In genomic region chr11:71772802-71773201, GRCm38 (mm10) we compare ENCODE assay signal across 15 mouse cellular contexts. TPM values are rescaled to one million over a fixed set of nuclear protein-coding genes. Genes with fewer than 3 reads are reported as not detected.
DNase-seq lines count a peak whose midpoint lies in the region; ATAC-seq and TF ChIP-seq lines count a peak whose summit lies in the region.
"Had no signal": no experiment of that assay in that cellular context is flagged by ENCODE, and none has a peak within 500 bp of the region (broad histone marks: within the 10 kb centered on the region; RNA-seq: fewer than 3 reads in every experiment).

No protein-coding gene starts in this region.

- WGBS in forebrain, embryonic 10.5 days = 25% methylated on average over 4 of the region's 4 CpGs
- WGBS in forebrain, postnatal 0 days = 38% methylated on average over 4 of the region's 4 CpGs
- 31% methylated on average over 4 of the region's 4 CpGs for WGBS in hindbrain, postnatal 0 days
- WGBS in hindbrain, embryonic 11.5 days = 15% methylated on average over 4 of the region's 4 CpGs
- 16% methylated on average over 4 of the region's 4 CpGs for WGBS in neural tube, embryonic 13.5 days
- WGBS in intestine, embryonic 15.5 days = 14% methylated on average over 4 of the region's 4 CpGs

- H3K9ac ChIP-seq in forebrain, postnatal 0 days = no peak overlapping the region
- no peak overlapping the region; the same call in 1 of the 2 replicates for H3K9ac ChIP-seq in hindbrain, postnatal 0 days (replicated peaks; ENCODE audit: low read length)
- H3K9ac ChIP-seq in hindbrain, embryonic 11.5 days (ENCODE audit: low read depth, low read length) = no peak overlapping the region; the same call in 1 of the 2 replicates
- no peak overlapping the region for H3K9ac ChIP-seq in neural tube, embryonic 13.5 days
- no peak overlapping the region for H3K9ac ChIP-seq in intestine, embryonic 15.5 days
- H3K9ac ChIP-seq: limb, embryonic 15.5 days; neural tube, embryonic 12.5 days had no signal

- no peak for DNase-seq in forebrain, embryonic 10.5 days (ENCODE audit: extremely low spot score, low spot score)
- DNase-seq in forebrain, postnatal 0 days = no peak
- no peak for DNase-seq in hindbrain, postnatal 0 days (ENCODE audit: low spot score)
- no peak for DNase-seq in hindbrain, embryonic 11.5 days (ENCODE audit: low spot score)
- DNase-seq in neural tube, embryonic 10.5 days (ENCODE audit: extremely low spot score, low spot score) = no peak
- no peak for DNase-seq in adrenal gland, adult 8-10 months
- DNase-seq: cerebellum, adult 11 months; right cerebral cortex, adult 18-20 months had no signal

- H3K27me3 ChIP-seq in forebrain, embryonic 10.5 days (ENCODE audit: poor library complexity, severe bottlenecking) = no peaks in the 10 kb centered on the region
- H3K27me3 ChIP-seq in forebrain, postnatal 0 days (ENCODE audit: insufficient read depth, low read length) = no peaks in the 10 kb centered on the region
- H3K27me3 ChIP-seq in hindbrain, postnatal 0 days (ENCODE audit: insufficient read depth, low read length) = no peaks in the 10 kb centered on the region
- H3K27me3 ChIP-seq in hindbrain, embryonic 11.5 days (ENCODE audit: control insufficient read depth, insufficient read depth, low read length) = no peaks in the 10 kb centered on the region
- no peaks in the 10 kb centered on the region for H3K27me3 ChIP-seq in neural tube, embryonic 13.5 days
- H3K27me3 ChIP-seq in intestine, embryonic 15.5 days (replicated peaks) = no peaks in the 10 kb centered on the region
- H3K27me3 ChIP-seq: neural tube, embryonic 12.5 days had no signal

- H3K4me3 ChIP-seq in forebrain, embryonic 10.5 days = no peak overlapping the region
- H3K4me3 ChIP-seq in forebrain, postnatal 0 days (ENCODE audit: low read depth, low read length) = no peak overlapping the region
- H3K4me3 ChIP-seq in hindbrain, postnatal 0 days (ENCODE audit: low read length) = no peak overlapping the region
- H3K4me3 ChIP-seq in hindbrain, embryonic 11.5 days (ENCODE audit: low read depth, low read length) = no peak overlapping the region
- H3K4me3 ChIP-seq in neural tube, embryonic 13.5 days = no peak overlapping the region
- no peak overlapping the region for H3K4me3 ChIP-seq in intestine, embryonic 15.5 days (replicated peaks)
- H3K4me3 ChIP-seq: erythroblast, embryonic 14.5 days; heart, embryonic 10.5 days; limb, embryonic 15.5 days; megakaryocyte, embryonic 14.5 days; neural tube, embryonic 12.5 days had no signal

- peaks cover 30% of the 10 kb centered on the region for H3K4me1 ChIP-seq in forebrain, embryonic 10.5 days
- H3K4me1 ChIP-seq in forebrain, postnatal 0 days (ENCODE audit: insufficient read depth) = peaks cover 6% of the 10 kb centered on the region; the same call in 1 of the 2 replicates
- H3K4me1 ChIP-seq in hindbrain, postnatal 0 days (ENCODE audit: insufficient read depth, low read length) = peaks cover 19% of the 10 kb centered on the region
- H3K4me1 ChIP-seq in hindbrain, embryonic 11.5 days (replicated peaks; ENCODE audit: control insufficient read depth, insufficient read depth, low read length) = peaks cover 6% of the 10 kb centered on the region
- peaks cover 47% of the 10 kb centered on the region for H3K4me1 ChIP-seq in neural tube, embryonic 13.5 days (replicated peaks)
- no peaks in the 10 kb centered on the region for H3K4me1 ChIP-seq in intestine, embryonic 15.5 days (replicated peaks)
- H3K4me1 ChIP-seq: megakaryocyte, embryonic 14.5 days had no signal

- no peak for TF ChIP-seq CTCF in forebrain, postnatal 0 days (IDR thresholded peaks at IDR 0.05; ENCODE audit: low read depth)
- no peak for TF ChIP-seq CTCF in hindbrain, postnatal 0 days (IDR thresholded peaks at IDR 0.05; ENCODE audit: low read depth)

- H3K36me3 ChIP-seq in forebrain, embryonic 10.5 days (replicated peaks) = peaks cover 90% of the 10 kb centered on the region
- peaks cover 52% of the 10 kb centered on the region for H3K36me3 ChIP-seq in forebrain, postnatal 0 days (ENCODE audit: insufficient read depth)
- H3K36me3 ChIP-seq in hindbrain, postnatal 0 days (ENCODE audit: insufficient read depth, low read length) = peaks cover 32% of the 10 kb centered on the region
- H3K36me3 ChIP-seq in hindbrain, embryonic 11.5 days (ENCODE audit: control insufficient read depth, insufficient read depth, low read length) = peaks cover 8% of the 10 kb centered on the region; the same call in 1 of the 2 replicates
- peaks cover 44% of the 10 kb centered on the region for H3K36me3 ChIP-seq in neural tube, embryonic 13.5 days
- H3K36me3 ChIP-seq in intestine, embryonic 15.5 days = no peaks in the 10 kb centered on the region
- H3K36me3 ChIP-seq: heart, embryonic 10.5 days; limb, embryonic 15.5 days had no signal

- no peak for ATAC-seq in forebrain, postnatal 0 days
- no peak for ATAC-seq in hindbrain, postnatal 0 days
- ATAC-seq in hindbrain, embryonic 11.5 days (ENCODE audit: low FRiP score) = no peak
- no peak for ATAC-seq in neural tube, embryonic 13.5 days (ENCODE audit: low read depth)
- ATAC-seq in intestine, embryonic 15.5 days = no peak

- peak overlapping the region; percentile 58; the same call in 1 of the 2 replicates for H3K27ac ChIP-seq in forebrain, embryonic 10.5 days
- H3K27ac ChIP-seq in forebrain, postnatal 0 days (ENCODE audit: low read depth, low read length) = no peak overlapping the region
- H3K27ac ChIP-seq in hindbrain, postnatal 0 days = peak overlapping the region; percentile 45; the same call in 1 of the 2 replicates
- H3K27ac ChIP-seq in hindbrain, embryonic 11.5 days (ENCODE audit: low read depth, low read length) = no peak overlapping the region
- H3K27ac ChIP-seq in neural tube, embryonic 13.5 days (replicated peaks) = peak overlapping the region; percentile 35; the same call in 1 of the 2 replicates
- H3K27ac ChIP-seq in intestine, embryonic 15.5 days = no peak overlapping the region
- H3K27ac ChIP-seq: heart, embryonic 10.5 days; limb, embryonic 15.5 days; neural tube, embryonic 12.5 days had no signal

- no peaks in the 10 kb centered on the region for H3K9me3 ChIP-seq in forebrain, embryonic 10.5 days
- H3K9me3 ChIP-seq in forebrain, postnatal 0 days (ENCODE audit: low read length) = no peaks in the 10 kb centered on the region
- H3K9me3 ChIP-seq in hindbrain, postnatal 0 days (ENCODE audit: low read length) = no peaks in the 10 kb centered on the region
- no peaks in the 10 kb centered on the region for H3K9me3 ChIP-seq in hindbrain, embryonic 11.5 days (ENCODE audit: control insufficient read depth, low read length)
- no peaks in the 10 kb centered on the region for H3K9me3 ChIP-seq in neural tube, embryonic 13.5 days
- no peaks in the 10 kb centered on the region for H3K9me3 ChIP-seq in intestine, embryonic 15.5 days
- H3K9me3 ChIP-seq: heart, embryonic 10.5 days; limb, embryonic 15.5 days; megakaryocyte, embryonic 14.5 days; neural tube, embryonic 12.5 days had no signal

- no peak overlapping the region for H3K4me2 ChIP-seq in forebrain, postnatal 0 days (ENCODE audit: low read depth)
- no peak overlapping the region for H3K4me2 ChIP-seq in hindbrain, postnatal 0 days (ENCODE audit: low read depth, low read length)
- H3K4me2 ChIP-seq in hindbrain, embryonic 11.5 days (replicated peaks; ENCODE audit: low read depth, low read length) = no peak overlapping the region
- H3K4me2 ChIP-seq in neural tube, embryonic 13.5 days = no peak overlapping the region
- H3K4me2 ChIP-seq in intestine, embryonic 15.5 days (replicated peaks) = no peak overlapping the region
- H3K4me2 ChIP-seq: limb, embryonic 15.5 days; neural tube, embryonic 12.5 days had no signal

RNA-seq across cellular contexts. Expression of gene Wscd1, which starts 23.1 kb away (rescaled TPM):
- polyA plus RNA-seq in forebrain, embryonic 10.5 days (2016; fragmentation: Nextera tagmentation; extraction: Ambion mirVana) = 41.0 and 47.5 TPM in 2 replicates
- 91.6 and 96.7 TPM in 2 replicates for total RNA-seq in forebrain, postnatal 0 days (2014; rRNA removed)
- polyA plus RNA-seq in forebrain, postnatal 0 days (2015; fragmentation: Nextera tagmentation; extraction: Ambion mirVana) = 46.7 and 63.1 TPM in 2 replicates
- total RNA-seq in hindbrain, postnatal 0 days (2014; rRNA removed) = 188 and 209 TPM in 2 replicates
- polyA plus RNA-seq in hindbrain, postnatal 0 days (2015; fragmentation: Nextera tagmentation; extraction: Ambion mirVana) = 83.8 and 94.5 TPM in 2 replicates
- polyA plus RNA-seq in hindbrain, embryonic 11.5 days (2014; fragmentation: Nextera tagmentation; extraction: Ambion mirVana) = 31.8 and 40.5 TPM in 2 replicates
- 50.6 and 53.1 TPM in 2 replicates for polyA plus RNA-seq in neural tube, embryonic 13.5 days (2015; fragmentation: Nextera tagmentation; extraction: Ambion mirVana)
- 3.7 TPM in 2 replicates for polyA plus RNA-seq in intestine, embryonic 15.5 days (2015; fragmentation: Nextera tagmentation; extraction: Ambion mirVana)
- total RNA-seq in adrenal gland, adult 8-10 months (2022) = 1 to 10 TPM; 6.8 to 9.2 (median 7.4) TPM

Comparison
In these comparisons a context has a peak if more than half of its experiments do, and no peak if none do; other contexts are left out.
1. H3K27ac ChIP-seq: peak in forebrain, embryonic 10.5 days (single experiment), hindbrain, postnatal 0 days (single experiment) and neural tube, embryonic 13.5 days (single experiment); none in forebrain, postnatal 0 days (single experiment), hindbrain, embryonic 11.5 days (single experiment) and intestine, embryonic 15.5 days (single experiment).